Mouse (Mus musculus) E14TG2a.4 (cell line): ENCODE data around the gene Olfr218.
"Not testable (repeated sequence)": the region's sequence is repeated elsewhere in the genome, so short reads cannot be mapped to it uniquely, and the experiment has no call there.

Experiments used
- H3K27me3 ChIP-seq: 2 replicates; pipeline ENCODE4 v1.6.1; 2014; ENCODE audit warnings: low read length, control low read depth; ENCODE audit not compliant: insufficient read depth
- H3K36me3 ChIP-seq: 2 replicates; pipeline ENCODE4 v1.6.1; 2014; ENCODE audit warnings: low read length, control low read depth; ENCODE audit not compliant: insufficient read depth
- H3K4me1 ChIP-seq: replicated peaks from 2 replicates; pipeline ENCODE4 v1.6.1; 2014; ENCODE audit warnings: low read depth, low read length, control low read depth
- H3K4me3 ChIP-seq: replicated peaks from 2 replicates; pipeline ENCODE4 v1.5.1; 2014; ENCODE audit warnings: mild to moderate bottlenecking, low read length
- H3K9me3 ChIP-seq: 2 replicates; pipeline ENCODE4 v1.6.1; 2014; ENCODE audit warnings: low read length, control low read depth
- CTCF ChIP-seq: conservative IDR thresholded peaks from 2 replicates; pipeline ENCODE4 v1.5.1; 2014; ENCODE audit warnings: low read length
- NANOG ChIP-seq: IDR thresholded peaks from 2 replicates; pipeline ENCODE4 v1.6.1; 2014; ENCODE audit warnings: borderline replicate concordance, low read length, mixed read lengths
- POU5F1 ChIP-seq: IDR thresholded peaks from 2 replicates; pipeline ENCODE4 v1.6.1; 2014; ENCODE audit warnings: low read length, borderline replicate concordance

The Olfr218 gene

GRCm38 (mm10) chr1:173197508-173197907, at the start of gene Olfr218:
Gene Olfr218, plus strand, starts transcription at chr1:173197808.
- Histone ChIP-seq H3K4me1 (no peaks in the 10 kb centered on the region; the same call in 1 of the 2 replicates), H3K4me3 (no peak within 1 kb of the TSS), H3K36me3 (no peaks in the 10 kb centered on the region), H3K27me3 (no peaks in the 10 kb centered on the region), H3K9me3 (no peaks in the 10 kb centered on the region)
- no peak for TF ChIP-seq CTCF
- TF ChIP-seq NANOG, result no peak
- no peak for TF ChIP-seq POU5F1

GRCm38 (mm10) chr1:173174154-173174842, 23.3 kb upstream of the Olfr218 start:
- Histone ChIP-seq H3K36me3 (no peaks in the 10 kb centered on the region), H3K27me3 (no peaks in the 10 kb centered on the region), H3K9me3 (no peaks in the 10 kb centered on the region), H3K4me1 (no peaks in the 10 kb centered on the region), H3K4me3 (no peak overlapping the region)
- TF ChIP-seq NANOG (no peak), POU5F1 (no peak), CTCF (no peak)

GRCm38 (mm10) chr1:173190540-173190939, 7.1 kb upstream of the Olfr218 start, which contains the start of gene Olfr1406:
Gene Olfr1406, minus strand, starts transcription at chr1:173190640.
- H3K27me3 ChIP-seq, result no peaks in the 10 kb centered on the region
- no peaks in the 10 kb centered on the region for H3K36me3 ChIP-seq
- no peaks in the 10 kb centered on the region for H3K9me3 ChIP-seq
- TF ChIP-seq NANOG (no peak), POU5F1 (no peak), CTCF (no peak)
- no peaks in the 10 kb centered on the region; the same call in 1 of the 2 replicates for H3K4me1 ChIP-seq
- H3K4me3 ChIP-seq, result no peak within 1 kb of the TSS

- Histone ChIP-seq H3K4me3 (no peak overlapping the region), H3K27me3 (no peaks in the 10 kb centered on the region), H3K9me3 (no peaks in the 10 kb centered on the region), H3K36me3 (no peaks in the 10 kb centered on the region), H3K4me1 (no peaks in the 10 kb centered on the region; the same call in 1 of the 2 replicates)
- no peak for TF ChIP-seq CTCF
- TF ChIP-seq POU5F1, result no peak
- TF ChIP-seq NANOG, result no peak
Observed at GRCm38 (mm10) chr1:173192059-173192458, 5.5 kb upstream of the Olfr218 start.

GRCm38 (mm10) chr1:173196359-173196758, 1.2 kb upstream of the Olfr218 start:
- TF ChIP-seq NANOG (no peak), POU5F1 (no peak), CTCF (no peak)
- Histone ChIP-seq H3K9me3 (no peaks in the 10 kb centered on the region), H3K36me3 (no peaks in the 10 kb centered on the region)

GRCm38 (mm10) chr1:173212092-173212491, 14.5 kb downstream of the Olfr218 start, which contains the start of gene Olfr1404:
Gene Olfr1404, plus strand, starts transcription at chr1:173212392.
- H3K4me1 ChIP-seq, result no peaks in the 10 kb centered on the region
- TF ChIP-seq CTCF, result no peak
- no peak for TF ChIP-seq POU5F1
- no peak for TF ChIP-seq NANOG
- H3K27me3 ChIP-seq, result no peaks in the 10 kb centered on the region
- no peaks in the 10 kb centered on the region for H3K36me3 ChIP-seq
- H3K9me3 ChIP-seq, result no peaks in the 10 kb centered on the region
- no peak within 1 kb of the TSS for H3K4me3 ChIP-seq

More at GRCm38 (mm10) chr1:173196359-173196758, 1.2 kb upstream of the Olfr218 start:
- Histone ChIP-seq H3K4me1 (no peaks in the 10 kb centered on the region; the same call in 1 of the 2 replicates), H3K27me3 (no peaks in the 10 kb centered on the region), H3K4me3 (no peak overlapping the region)

- TF ChIP-seq NANOG, result no peak
- TF ChIP-seq CTCF, result no peak
- TF ChIP-seq POU5F1, result no peak
- no peaks in the 10 kb centered on the region for H3K36me3 ChIP-seq
- H3K27me3 ChIP-seq, result no peaks in the 10 kb centered on the region
- no peaks in the 10 kb centered on the region for H3K4me1 ChIP-seq
- no peak overlapping the region for H3K4me3 ChIP-seq
- H3K9me3 ChIP-seq, result no peaks in the 10 kb centered on the region
Observed at GRCm38 (mm10) chr1:173216481-173216880, 18.9 kb downstream of the Olfr218 start.

- no peaks in the 10 kb centered on the region for H3K36me3 ChIP-seq
- TF ChIP-seq CTCF (no peak), NANOG (no peak)
- H3K4me1 ChIP-seq, result no peaks in the 10 kb centered on the region
- no peaks in the 10 kb centered on the region for H3K9me3 ChIP-seq
- H3K4me3 ChIP-seq, result no peak within 1 kb of the TSS
- no peaks in the 10 kb centered on the region for H3K27me3 ChIP-seq
Observed at GRCm38 (mm10) chr1:173227081-173227480, 29.5 kb downstream of the Olfr218 start, which contains the start of gene Fcer1a. Gene Fcer1a, minus strand, starts transcription at chr1:173227214.

GRCm38 (mm10) chr1:173237004-173237403, 39.4 kb downstream of the Olfr218 start:
- not testable (repeated sequence) for H3K36me3 ChIP-seq, H3K4me1 ChIP-seq, H3K27me3 ChIP-seq, H3K9me3 ChIP-seq, H3K4me3 ChIP-seq
